Mouse (Mus musculus) left cerebral cortex, adult 18-20 months (tissue): ENCODE results near the gene Spryd4. TPM values are rescaled to one million over a fixed set of nuclear protein-coding genes. Genes with fewer than 3 reads are reported as not detected.
"Not testable (repeated sequence)": the region's sequence is repeated elsewhere in the genome, so short reads cannot be mapped to it uniquely, and the experiment has no call there.

Experiments
- DNase-seq, 2 experiments: peaks; one replicate each; pipeline ENCODE4 v3.0.0; 2021 to 2022; ENCODE audit warnings: low spot score in 2 of 2, mixed read lengths in 1 of 2
- total RNA-seq, 2 experiments: library from RNA; stranded (reverse); gene quantifications; 2 replicates each; pipeline ENCODE4 v1.2.3; 2021

Gene Spryd4
- total RNA-seq, 2 experiments from 2014 or later = 10.4 to 10.8 TPM

DNA sequence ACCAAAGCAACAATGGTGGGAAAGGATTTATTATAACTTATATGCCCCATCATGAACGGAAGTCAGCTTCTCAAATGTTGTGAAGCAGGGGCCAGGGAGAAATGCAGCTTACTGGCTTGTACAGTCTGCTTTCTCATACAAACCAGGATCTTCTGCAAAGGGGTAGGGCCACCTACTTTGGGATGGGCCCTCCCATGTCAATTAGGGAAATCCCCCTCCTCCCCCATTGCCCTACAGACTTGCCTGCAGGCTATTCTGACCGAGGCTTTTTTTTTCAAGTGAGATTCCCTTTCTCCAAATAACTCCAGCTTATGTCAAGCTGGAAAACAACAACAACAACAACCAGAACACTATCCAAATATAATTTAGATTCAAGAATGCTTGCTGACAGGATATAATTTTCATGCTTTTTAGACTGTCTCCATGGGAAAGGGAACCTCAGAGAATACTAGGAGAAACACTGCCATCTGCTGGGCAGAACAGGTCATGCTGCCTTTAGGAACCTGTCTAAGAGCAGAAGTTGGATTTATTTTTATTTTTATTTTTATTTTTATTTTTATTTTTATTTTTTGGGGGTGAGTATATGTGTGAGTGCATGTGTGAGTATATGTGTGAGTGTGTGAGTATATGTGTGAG is 23.2 kb downstream of the Spryd4 start:
- peak; percentile 73 to 81 for DNase-seq

DNA sequence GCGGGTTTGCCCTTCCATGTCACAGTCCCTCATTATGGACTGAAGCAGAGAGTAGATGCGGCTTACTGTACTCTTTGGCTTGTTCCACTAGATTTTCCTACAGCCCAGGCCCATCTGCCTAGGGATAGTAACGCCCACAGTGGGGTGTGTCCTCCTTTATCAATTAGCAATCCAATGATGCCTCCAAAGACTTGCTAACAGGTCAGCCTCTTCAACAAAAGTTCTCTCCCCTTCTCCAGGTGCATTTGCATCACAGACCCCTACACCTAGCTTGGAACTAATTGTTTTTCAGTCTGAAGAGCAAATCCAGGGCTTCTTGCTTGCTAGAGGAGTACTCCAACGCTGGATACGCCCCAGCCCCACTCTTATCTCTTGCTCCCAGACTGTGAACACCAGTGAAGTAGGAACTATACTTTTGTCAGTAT is 24.4 kb downstream of the Spryd4 start:
- DNase-seq = no peak

- peak; percentile 66 to 78 for DNase-seq
Measured at GRCm38 (mm10) chr10:128185959-128186358, 25.6 kb downstream of the Spryd4 start.

DNA sequence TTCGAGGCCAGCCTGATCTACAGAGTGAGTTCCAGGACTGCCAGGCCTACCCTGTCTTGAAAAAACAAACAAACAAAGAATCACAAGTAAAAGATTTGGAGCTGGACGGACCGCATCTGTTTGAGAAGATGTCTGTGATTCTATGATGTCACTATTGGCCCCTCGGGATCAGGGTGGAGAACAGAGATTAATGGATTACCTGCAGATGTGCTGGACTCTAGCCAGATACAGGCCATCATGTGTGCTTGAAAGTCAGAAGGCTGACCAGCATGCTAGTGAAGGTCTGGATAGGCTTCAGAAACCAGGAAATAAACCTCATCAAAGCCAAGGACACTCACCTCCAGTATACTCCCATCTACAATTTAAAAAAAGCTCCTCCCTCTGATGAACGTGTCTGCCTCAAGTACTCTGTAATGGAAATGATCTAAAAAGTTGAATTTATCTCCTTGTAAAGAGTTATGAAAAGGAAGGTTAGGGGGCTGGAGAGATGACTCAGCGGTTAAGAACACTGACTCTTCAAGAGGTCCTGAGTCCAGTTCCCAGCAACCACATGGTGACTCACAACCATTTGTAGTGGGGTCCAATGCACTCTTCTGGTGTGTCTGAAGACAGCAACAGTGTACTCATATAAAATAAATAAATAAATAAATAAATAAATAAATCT is 26.2 kb downstream of the Spryd4 start:
- no peak for DNase-seq

DNA sequence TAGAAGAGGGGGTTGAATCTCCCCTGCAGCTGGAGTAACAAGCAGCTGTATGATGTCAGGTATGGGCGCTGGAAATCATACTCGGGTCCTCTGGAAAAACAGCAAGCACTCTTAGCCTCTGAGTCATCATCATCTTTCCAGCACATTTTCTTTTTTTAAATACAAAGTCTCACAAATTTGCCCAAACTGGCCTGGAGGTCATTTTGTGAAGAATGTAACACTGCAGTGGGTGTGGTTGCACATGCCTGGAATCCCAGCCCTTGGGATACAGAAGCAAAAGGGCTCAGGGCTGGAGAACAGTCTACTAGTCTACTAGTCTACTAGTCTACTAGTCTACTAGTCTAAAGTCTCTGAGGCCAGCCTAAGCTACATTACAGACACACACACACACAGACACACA is 27.3 kb downstream of the Spryd4 start:
- DNase-seq = no peak

- no peak for DNase-seq
Measured at GRCm38 (mm10) chr10:128179989-128180388, 31.6 kb downstream of the Spryd4 start, which contains the start of gene Rbms2. Gene Rbms2 (minus strand): TSS chr10:128180297.

- DNase-seq = no peak
Measured at GRCm38 (mm10) chr10:128177316-128177715, 34.3 kb downstream of the Spryd4 start.

- peak; percentile 75 for DNase-seq
Measured at GRCm38 (mm10) chr10:128175996-128176755, 35.4 kb downstream of the Spryd4 start.

GRCm38 (mm10) chr10:128175302-128175701 is 36.3 kb downstream of the Spryd4 start:
- no peak for DNase-seq

GRCm38 (mm10) chr10:128171348-128171747 is 40.3 kb downstream of the Spryd4 start:
- not testable (repeated sequence) for DNase-seq

DNA sequence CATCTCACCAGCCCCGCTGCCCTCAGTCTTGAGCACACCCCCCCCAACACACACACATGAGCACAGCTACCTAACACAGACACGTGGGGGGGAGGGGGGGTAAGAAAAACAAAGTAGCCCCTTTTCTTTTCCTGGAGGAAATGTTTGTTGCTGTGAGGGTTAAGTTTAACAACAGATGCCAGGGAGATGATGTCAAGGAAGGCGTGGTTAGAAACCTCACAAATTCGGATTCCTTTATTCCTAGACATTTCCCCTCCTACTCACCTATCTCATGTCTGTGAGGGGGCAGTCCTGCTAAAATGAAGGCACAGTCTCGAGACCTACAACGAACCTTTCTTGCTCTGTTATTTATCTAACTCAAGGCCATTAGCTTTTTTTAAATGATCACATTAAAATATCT is 44.5 kb downstream of the Spryd4 start:
- no peak for DNase-seq

- not testable (repeated sequence) for DNase-seq
Measured at GRCm38 (mm10) chr10:128165726-128166125, 45.9 kb downstream of the Spryd4 start.

Other genes starting within 250 kb of the Spryd4 start
- not detected for gene Hsd17b6, start 204.2 kb downstream of the Spryd4 start, total RNA-seq
- 1 to 10 TPM; 8.9 to 9.1 TPM for gene Prim1, start 196.6 kb downstream of the Spryd4 start, total RNA-seq
- gene Naca, start 176.2 kb downstream of the Spryd4 start, total RNA-seq = 100 to 1,000 TPM; 337 to 359 TPM
- 100 to 1,000 TPM; 137 to 142 TPM for gene Ptges3, start 152.9 kb downstream of the Spryd4 start, total RNA-seq
- 1,000 to 10,000 TPM; 1,718 to 1,797 TPM for gene Atp5b, start 128.5 kb downstream of the Spryd4 start, total RNA-seq
- 10 to 100 TPM; 40.3 to 40.4 TPM for gene Baz2a, start 120.2 kb downstream of the Spryd4 start, total RNA-seq
- 10 to 100 TPM; 14.9 to 15.4 TPM for gene Rbms2, start 31.5 kb downstream of the Spryd4 start, total RNA-seq
- 10 to 100 TPM; 33.0 to 39.9 TPM for gene Gls2, start 17.4 kb downstream of the Spryd4 start, total RNA-seq
- not detected for gene Mip, start 14.0 kb upstream of the Spryd4 start, total RNA-seq
- gene Timeless, start 20.3 kb upstream of the Spryd4 start, total RNA-seq = 1 to 10 TPM; 7.0 to 9.2 TPM
- gene Apon, start 42.3 kb upstream of the Spryd4 start, total RNA-seq = not detected
- not detected for gene Apof, start 56.9 kb upstream of the Spryd4 start, total RNA-seq
- gene Stat2, start 58.8 kb upstream of the Spryd4 start, total RNA-seq = 10 to 100 TPM; 28.2 to 29.9 TPM
- gene Il23a, start 86.9 kb upstream of the Spryd4 start, total RNA-seq = not detected
- gene Pan2, start 91.5 kb upstream of the Spryd4 start, total RNA-seq = 10 to 100 TPM; 12.7 to 15.2 TPM
- 10 to 100 TPM; 65.8 to 68.7 TPM for gene Cnpy2, start 110.7 kb upstream of the Spryd4 start, total RNA-seq
- 100 to 1,000 TPM; 222 to 232 TPM for gene Cs, start 125.9 kb upstream of the Spryd4 start, total RNA-seq
- gene Coq10a, start 157.2 kb upstream of the Spryd4 start, total RNA-seq = 10 to 100 TPM; 58.5 to 60.4 TPM
- 10 to 100 TPM; 51.0 to 52.2 TPM for gene Ankrd52, start 165.3 kb upstream of the Spryd4 start, total RNA-seq
- gene Slc39a5, start 189.4 kb upstream of the Spryd4 start, total RNA-seq = not detected
- 10 to 100 TPM; 81.2 to 85.5 TPM for gene Nabp2, start 199.7 kb upstream of the Spryd4 start, total RNA-seq
- gene Rnf41, start 199.8 kb upstream of the Spryd4 start, total RNA-seq = 10 to 100 TPM; 78.9 to 81.5 TPM
- gene Smarcc2, start 247.4 kb upstream of the Spryd4 start, total RNA-seq = 100 to 1,000 TPM; 265 to 267 TPM